Mouse (Mus musculus): ENCODE measurements at regions not wholly inside any gene's neighbourhood (a gene's known extent, or its start where the extent isn't known, plus 50 kb on each side); places are given as distances from the start of the nearest gene placed in this dataset.

- no peak for DNase-seq
Observed at GRCm38 (mm10) chr3:21973681-21974080, 102.8 kb upstream of the Tbl1xr1 start.

DNA sequence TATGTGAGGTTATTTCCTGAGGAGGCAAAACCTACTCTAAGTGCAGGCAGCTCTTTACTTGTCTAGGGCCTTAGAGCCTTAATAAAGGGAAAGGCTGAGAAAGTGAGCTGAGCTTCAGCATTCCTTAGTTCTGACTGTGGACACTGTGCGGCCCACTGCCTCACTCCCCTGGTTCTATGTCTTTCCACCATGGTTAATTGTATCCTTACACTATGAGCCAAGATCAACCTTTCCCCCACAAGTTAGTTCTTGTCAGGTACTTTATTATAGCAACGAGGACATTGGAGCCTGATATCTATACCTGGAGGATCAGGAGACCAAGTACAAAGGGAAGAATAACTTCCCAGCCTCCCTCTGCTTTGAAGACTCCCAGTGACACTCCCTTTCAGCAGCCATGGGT is 101.7 kb upstream of the Tbl1xr1 start:
- no peak for DNase-seq

- no peak for DNase-seq
Observed at GRCm38 (mm10) chr3:21977775-21978174, 98.7 kb upstream of the Tbl1xr1 start.

GRCm38 (mm10) chr3:21982991-21983390 is 93.5 kb upstream of the Tbl1xr1 start:
- DNase-seq = no peak

DNA sequence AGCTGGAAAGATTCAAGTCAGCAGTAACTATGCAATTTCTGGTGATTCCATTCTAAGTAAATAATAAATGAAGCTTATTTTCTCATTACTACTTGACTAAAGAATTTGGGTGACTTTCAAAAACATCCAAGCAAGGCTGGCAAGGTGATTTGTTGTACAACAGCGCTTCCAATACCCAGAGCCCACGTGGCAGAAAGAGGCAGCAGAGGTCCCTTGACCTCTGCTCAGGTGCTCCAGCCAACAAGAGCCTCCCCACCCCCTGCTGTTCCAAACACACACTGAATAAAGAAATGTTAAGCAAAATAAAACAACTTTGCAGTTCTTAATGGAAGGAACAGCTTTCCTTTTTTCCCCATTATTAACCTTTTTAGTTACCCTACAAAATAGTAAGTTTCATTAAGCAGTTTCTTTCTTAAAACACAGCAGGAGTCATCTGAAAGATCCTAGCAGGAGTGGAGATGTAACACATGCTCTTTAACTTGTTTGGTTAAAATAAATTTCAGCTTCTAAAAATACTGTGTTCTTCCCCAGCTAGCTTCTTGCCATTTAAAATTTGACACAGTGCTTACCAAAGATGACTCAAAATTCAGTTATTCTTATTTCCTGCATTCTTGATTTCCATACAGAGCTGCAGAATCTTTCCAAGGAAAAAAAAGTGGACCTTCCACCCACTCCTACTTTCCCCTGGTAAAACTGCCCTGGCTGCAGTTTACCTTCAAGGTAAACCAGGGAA is 92.3 kb upstream of the Tbl1xr1 start:
- no peak for DNase-seq

DNA sequence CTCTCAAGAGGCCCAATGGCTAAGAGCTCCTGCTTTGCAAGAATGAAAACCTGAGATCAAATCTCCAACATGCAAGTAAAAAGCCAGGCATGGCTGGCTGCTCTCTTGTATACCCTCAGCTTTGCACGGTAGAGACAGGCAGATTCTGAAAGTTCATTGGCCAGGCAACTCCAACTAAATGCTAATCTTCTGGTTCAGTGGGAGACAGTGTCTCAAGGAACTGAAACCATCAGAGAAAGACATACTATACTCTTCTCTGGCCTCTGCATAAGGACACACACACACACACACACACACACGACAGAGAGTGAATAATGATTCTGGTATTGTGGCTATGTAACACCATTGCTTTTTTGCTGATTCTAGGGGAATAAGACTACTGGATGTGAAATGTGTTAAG is 91.6 kb upstream of the Tbl1xr1 start:
- no peak for DNase-seq

- no peak for DNase-seq
Observed at GRCm38 (mm10) chr3:21986164-21986892, 90.1 kb upstream of the Tbl1xr1 start.

GRCm38 (mm10) chr3:21986893-21987250 is 89.6 kb upstream of the Tbl1xr1 start:
- DNase-seq = no peak

- DNase-seq = no peak
Observed at GRCm38 (mm10) chr3:21987455-21988009, 88.9 kb upstream of the Tbl1xr1 start.

GRCm38 (mm10) chr3:21988010-21988531 is 88.4 kb upstream of the Tbl1xr1 start:
- DNase-seq = no peak

DNA sequence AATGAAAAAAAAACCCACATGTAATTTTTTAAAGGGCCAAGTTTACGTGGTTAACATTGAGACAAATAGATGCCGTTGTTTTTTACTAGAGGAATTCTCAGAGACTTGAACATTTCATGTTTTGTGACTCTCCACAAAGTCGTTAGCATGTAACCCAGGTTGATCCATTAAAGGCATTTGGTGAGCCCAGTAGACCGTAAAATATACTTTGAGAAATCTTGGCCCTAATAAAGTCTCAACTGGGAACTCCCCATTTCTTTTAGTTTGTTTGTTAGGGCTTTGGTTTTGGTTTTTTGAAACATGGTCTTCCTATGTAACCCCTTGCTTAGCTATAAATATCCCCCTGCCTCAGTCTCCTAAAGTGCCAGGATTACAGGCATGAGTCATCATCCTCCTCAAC is 85.9 kb upstream of the Tbl1xr1 start:
- no peak for DNase-seq

- no peak for DNase-seq
Observed at GRCm38 (mm10) chr3:21991681-21992152, 84.7 kb upstream of the Tbl1xr1 start.

GRCm38 (mm10) chr3:21992203-21992602 is 84.2 kb upstream of the Tbl1xr1 start:
- no peak for DNase-seq

DNA sequence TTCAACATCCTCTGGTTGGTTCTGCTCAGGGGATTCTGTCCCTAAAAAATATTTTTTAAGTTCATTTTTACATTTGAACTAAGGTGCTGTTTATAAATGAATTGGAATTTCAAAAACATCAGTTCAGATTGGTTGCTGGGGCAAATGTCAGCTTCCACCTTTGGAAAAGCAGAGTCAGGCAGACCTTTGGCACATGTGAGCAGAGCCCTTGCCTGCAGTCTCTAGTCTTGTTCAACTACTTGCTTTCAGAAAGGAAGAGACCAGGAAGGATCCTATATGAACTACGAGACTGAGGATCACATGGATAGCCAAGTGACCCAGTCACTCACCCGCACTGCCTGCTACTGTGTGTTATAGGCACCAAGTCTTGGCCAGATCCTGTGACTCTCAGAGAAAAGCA is 82.5 kb upstream of the Tbl1xr1 start:
- no peak for DNase-seq

GRCm38 (mm10) chr3:21995566-21996391 is 80.7 kb upstream of the Tbl1xr1 start:
- DNase-seq = no peak

GRCm38 (mm10) chr3:21997387-21997786 is 79.1 kb upstream of the Tbl1xr1 start:
- DNase-seq = no peak

DNA sequence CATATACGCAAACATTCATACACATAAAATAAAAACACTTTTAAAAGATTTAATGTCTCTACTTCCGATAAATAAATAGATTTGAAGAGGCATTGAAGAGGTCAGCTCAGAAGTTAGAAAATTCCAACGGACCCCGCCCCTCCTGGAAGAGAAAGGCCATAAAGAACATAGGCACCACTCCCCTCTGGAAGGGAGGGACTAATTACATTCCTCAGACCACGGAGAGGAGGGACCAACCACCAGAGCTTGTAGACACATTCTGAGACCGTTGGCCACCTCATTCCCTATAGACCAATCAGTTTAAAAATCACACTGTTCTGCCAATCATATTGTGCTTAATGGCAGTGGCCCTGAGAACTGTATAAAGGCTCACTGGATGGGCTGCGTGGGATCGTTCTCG is 71.0 kb upstream of the Tbl1xr1 start:
- no peak for DNase-seq

DNA sequence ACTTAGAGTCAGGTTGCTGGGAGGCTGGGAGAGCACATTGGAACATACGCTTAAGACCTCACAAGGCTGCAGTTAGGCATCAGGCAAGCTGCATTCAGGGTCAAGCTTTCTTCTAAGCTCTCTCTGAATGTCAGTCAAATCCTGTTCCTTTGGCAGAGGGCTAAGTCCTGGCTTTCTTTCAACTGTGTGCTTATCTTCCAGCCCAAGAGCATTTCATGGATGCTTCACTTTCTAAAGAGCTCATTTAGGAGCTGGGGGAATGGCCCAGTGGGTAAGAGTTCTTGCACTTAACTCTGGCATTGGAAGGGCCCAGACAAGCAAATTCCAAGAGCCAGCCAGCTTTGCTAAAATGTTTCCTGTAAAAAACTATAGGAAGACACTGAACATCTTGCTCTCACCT is 70.3 kb upstream of the Tbl1xr1 start:
- DNase-seq = no peak

DNA sequence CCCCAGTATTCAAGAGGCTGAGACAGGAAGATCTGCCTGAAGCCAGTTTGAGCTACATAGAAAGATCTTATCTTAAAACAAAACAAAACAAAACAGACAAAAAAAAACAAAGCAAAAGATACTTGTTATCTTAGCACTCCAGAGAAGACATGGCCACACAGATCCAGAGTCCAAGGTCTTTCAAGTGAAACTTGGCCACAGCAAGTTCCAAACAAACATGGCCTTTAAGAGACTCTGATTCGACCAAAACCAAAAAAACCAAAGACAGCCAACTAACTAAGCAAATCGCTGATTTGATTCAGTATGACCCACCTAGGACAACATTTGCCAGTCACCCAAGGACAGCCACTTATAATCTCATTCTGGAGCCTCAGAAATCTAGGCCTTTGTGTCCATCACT is 69.8 kb upstream of the Tbl1xr1 start:
- no peak for DNase-seq

DNA sequence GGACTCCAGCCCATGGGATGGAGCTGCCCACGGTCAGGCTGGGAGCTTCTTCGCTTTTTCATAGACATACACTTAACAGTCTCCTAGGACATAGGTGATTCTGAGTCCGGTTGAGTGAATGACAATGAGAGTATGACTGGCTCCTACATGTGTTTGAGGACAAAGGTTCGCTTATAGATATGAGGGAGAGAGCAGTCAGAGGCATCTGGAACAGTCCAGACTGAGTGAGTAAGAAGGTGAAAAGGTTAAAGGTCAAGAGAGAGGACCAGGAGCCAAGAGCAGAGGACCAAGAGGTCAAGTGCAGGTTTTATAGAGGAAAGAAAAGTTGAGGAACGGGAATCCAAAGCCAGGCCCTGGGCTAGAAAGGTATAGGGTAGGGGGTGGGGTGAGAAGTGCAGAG is 68.7 kb upstream of the Tbl1xr1 start:
- DNase-seq = no peak

GRCm38 (mm10) chr3:22008432-22008831 is 68.0 kb upstream of the Tbl1xr1 start:
- DNase-seq = no peak

- peak in 1 of 2 experiments; percentile 11 for DNase-seq
Observed at GRCm38 (mm10) chr3:22009898-22010699, 66.4 kb upstream of the Tbl1xr1 start.
